Mouse (Mus musculus) liver, embryonic 15.5 days (tissue): Measurements from ENCODE around the gene Psmd5. TPM values are rescaled to one million over a fixed set of nuclear protein-coding genes. Genes with fewer than 3 reads are reported as not detected.

ENCODE experiments used
- ATAC-seq: fragments of 200-750 bp; cut with Nextera tagmentation; 2 replicates; pipeline ENCODE4 v1.8.0; 2017; ENCODE audit warnings: moderate number of reproducible peaks, mild to moderate bottlenecking, moderate library complexity; ENCODE audit not compliant: insufficient read depth
- H3K27ac ChIP-seq: fragments of 300-500 bp; sonication (generic); replicated peaks from 2 replicates; pipeline ENCODE4 v1.5.1; 2015; ENCODE audit warnings: mild to moderate bottlenecking, inconsistent platforms
- H3K27me3 ChIP-seq: fragments of 300-500 bp; sonication (generic); 2 replicates; pipeline ENCODE4 v1.6.1; 2015; ENCODE audit warnings: mild to moderate bottlenecking, inconsistent platforms
- H3K36me3 ChIP-seq: fragments of 300-500 bp; sonication (generic); replicated peaks from 2 replicates; pipeline ENCODE4 v1.6.1; 2015; ENCODE audit warnings: moderate library complexity, mild to moderate bottlenecking, inconsistent platforms
- H3K4me1 ChIP-seq: fragments of 300-500 bp; sonication (generic); replicated peaks from 2 replicates; pipeline ENCODE4 v1.6.1; 2015; ENCODE audit warnings: inconsistent platforms
- H3K4me2 ChIP-seq: fragments of 300-500 bp; sonication (generic); 2 replicates; pipeline ENCODE4 v1.6.1; 2015; ENCODE audit warnings: moderate library complexity, mild to moderate bottlenecking, inconsistent platforms
- H3K4me3 ChIP-seq: fragments of 300-500 bp; sonication (generic); replicated peaks from 2 replicates; pipeline ENCODE4 v1.5.1; 2015; ENCODE audit warnings: mild to moderate bottlenecking, inconsistent platforms
- H3K9ac ChIP-seq: fragments of 300-500 bp; sonication (generic); 2 replicates; pipeline ENCODE4 v1.6.1; 2015; ENCODE audit warnings: moderate library complexity, mild to moderate bottlenecking, inconsistent platforms
- H3K9me3 ChIP-seq: fragments of 300-500 bp; sonication (generic); replicated peaks from 2 replicates; pipeline ENCODE4 v1.6.1; 2016; ENCODE audit warnings: inconsistent platforms
- WGBS: fragments of 180-500 bp; shearing (Covaris S2); methylation state at CpG from one replicate; pipeline ENCODE4 v1.1.7; 2015; ENCODE audit warnings: mixed read lengths; ENCODE audit not compliant: insufficient replicate concordance; 5-methylcytosine and 5-hydroxymethylcytosine counted together
- polyA plus RNA-seq: library from polyadenylated mRNA; unstranded; fragments of >200 nt; fragmentation: Nextera tagmentation; extraction: Ambion mirVana; gene quantifications from 2 replicates; pipeline ENCODE4 v1.2.1, GENCODE M21; 2015

Gene Psmd5
- polyA plus RNA-seq, 1 experiment from 2014 or later: 71.5 TPM

GRCm38 (mm10) chr2:34906861-34907604, 32.3 kb upstream of the Psmd5 start:
- no peaks in the 10 kb centered on the region for H3K27me3 ChIP-seq
- 0 out of 2 replicates have a peak overlapping the region, but pooled peaks have one; percentile 38 for H3K27ac ChIP-seq
- H3K4me1 ChIP-seq: peaks cover 49% of the 10 kb centered on the region
- no peak overlapping the region for H3K4me3 ChIP-seq
- peaks cover 33% of the 10 kb centered on the region for H3K36me3 ChIP-seq
- no peak for ATAC-seq
- peak overlapping the region; percentile 23 for H3K4me2 ChIP-seq
- H3K9ac ChIP-seq: no peak overlapping the region
- no peaks in the 10 kb centered on the region for H3K9me3 ChIP-seq
- WGBS: 41% methylated on average over 12 of the region's 12 CpGs

GRCm38 (mm10) chr2:34906426-34906825, 31.7 kb upstream of the Psmd5 start:
- ATAC-seq: no peak
- no peak overlapping the region for H3K9ac ChIP-seq
- H3K36me3 ChIP-seq: peaks cover 36% of the 10 kb centered on the region
- peak overlapping the region; percentile 23 for H3K4me2 ChIP-seq
- H3K4me1 ChIP-seq: peaks cover 49% of the 10 kb centered on the region
- WGBS: 76% methylated on average over 6 of the region's 6 CpGs
- H3K4me3 ChIP-seq: no peak overlapping the region
- no peaks in the 10 kb centered on the region for H3K9me3 ChIP-seq
- H3K27me3 ChIP-seq: no peaks in the 10 kb centered on the region
- 0 out of 2 replicates have a peak overlapping the region, but pooled peaks have one; percentile 38 for H3K27ac ChIP-seq

- H3K9ac ChIP-seq: peak overlapping the region; percentile 55
- no peaks in the 10 kb centered on the region for H3K27me3 ChIP-seq
- peak overlapping the region; percentile 57 for H3K4me3 ChIP-seq
- peak overlapping the region; percentile 91 for H3K4me2 ChIP-seq
- peaks cover 30% of the 10 kb centered on the region for H3K36me3 ChIP-seq
- H3K9me3 ChIP-seq: no peaks in the 10 kb centered on the region
- under 1% methylated on average over 34 of the region's 34 CpGs for WGBS
- H3K27ac ChIP-seq: peak overlapping the region; percentile 86
- peaks cover 49% of the 10 kb centered on the region for H3K4me1 ChIP-seq
- ATAC-seq: peak; percentile 95
Measured at GRCm38 (mm10) chr2:34904849-34905542, 30.2 kb upstream of the Psmd5 start.

- H3K4me3 ChIP-seq: peak overlapping the region; percentile 57; the same call in 1 of the 2 replicates
Measured at GRCm38 (mm10) chr2:34903652-34904405, 29.1 kb upstream of the Psmd5 start.

GRCm38 (mm10) chr2:34903191-34903590, 28.4 kb upstream of the Psmd5 start:
- Histone ChIP-seq H3K9me3 (no peaks in the 10 kb centered on the region), H3K4me2 (no peak overlapping the region), H3K4me1 (peaks cover 49% of the 10 kb centered on the region), H3K36me3 (peaks cover 26% of the 10 kb centered on the region), H3K4me3 (no peak overlapping the region), H3K27ac (no peak overlapping the region), H3K9ac (no peak overlapping the region), H3K27me3 (no peaks in the 10 kb centered on the region)
- ATAC-seq: no peak
- 81% methylated on average over 7 of the region's 7 CpGs for WGBS

More at GRCm38 (mm10) chr2:34903652-34904405, 29.1 kb upstream of the Psmd5 start:
- Histone ChIP-seq H3K27ac (peak overlapping the region; percentile 86), H3K36me3 (peaks cover 26% of the 10 kb centered on the region), H3K4me1 (peaks cover 49% of the 10 kb centered on the region), H3K9me3 (no peaks in the 10 kb centered on the region), H3K27me3 (no peaks in the 10 kb centered on the region), H3K9ac (0 out of 2 replicates have a peak overlapping the region, but pooled peaks have one; percentile 53), H3K4me2 (peak overlapping the region; percentile 91)
- ATAC-seq: no peak
- 71% methylated on average over 4 of the region's 4 CpGs for WGBS

- Histone ChIP-seq H3K9me3 (no peaks in the 10 kb centered on the region), H3K9ac (no peak overlapping the region), H3K27me3 (no peaks in the 10 kb centered on the region), H3K4me1 (peaks cover 52% of the 10 kb centered on the region), H3K36me3 (peaks cover 26% of the 10 kb centered on the region), H3K4me2 (no peak overlapping the region), H3K4me3 (no peak overlapping the region), H3K27ac (no peak overlapping the region)
- no peak for ATAC-seq
- 79% methylated on average over 6 of the region's 6 CpGs for WGBS
Measured at GRCm38 (mm10) chr2:34902731-34903130, 28.0 kb upstream of the Psmd5 start.

- H3K4me2 ChIP-seq: no peak overlapping the region
- H3K36me3 ChIP-seq: peaks cover 34% of the 10 kb centered on the region
- H3K4me1 ChIP-seq: peaks cover 45% of the 10 kb centered on the region
- no peak overlapping the region for H3K4me3 ChIP-seq
- H3K9ac ChIP-seq: no peak overlapping the region
- H3K9me3 ChIP-seq: no peaks in the 10 kb centered on the region
- 84% methylated on average over 4 of the region's 4 CpGs for WGBS
- H3K27me3 ChIP-seq: no peaks in the 10 kb centered on the region
- ATAC-seq: no peak
- H3K27ac ChIP-seq: no peak overlapping the region
Measured at GRCm38 (mm10) chr2:34901726-34902125, 27.0 kb upstream of the Psmd5 start.

- Histone ChIP-seq H3K4me1 (peaks cover 32% of the 10 kb centered on the region), H3K4me2 (no peak overlapping the region), H3K27ac (no peak overlapping the region), H3K9me3 (no peaks in the 10 kb centered on the region), H3K36me3 (peaks cover 35% of the 10 kb centered on the region), H3K27me3 (no peaks in the 10 kb centered on the region), H3K4me3 (no peak overlapping the region), H3K9ac (no peak overlapping the region)
- ATAC-seq: no peak
- WGBS: 60% methylated on average over 1 of the region's 1 CpGs
Measured at GRCm38 (mm10) chr2:34900412-34900811, 25.6 kb upstream of the Psmd5 start.

GRCm38 (mm10) chr2:34899682-34900081, 24.9 kb upstream of the Psmd5 start:
- Histone ChIP-seq H3K9me3 (no peaks in the 10 kb centered on the region), H3K4me1 (peaks cover 27% of the 10 kb centered on the region), H3K9ac (no peak overlapping the region), H3K36me3 (peaks cover 35% of the 10 kb centered on the region), H3K4me2 (no peak overlapping the region), H3K4me3 (no peak overlapping the region), H3K27ac (no peak overlapping the region), H3K27me3 (no peaks in the 10 kb centered on the region)
- no peak for ATAC-seq
- WGBS: 74% methylated on average over 11 of the region's 11 CpGs

GRCm38 (mm10) chr2:34897820-34898219, 23.1 kb upstream of the Psmd5 start:
- H3K9ac ChIP-seq: no peak overlapping the region
- H3K27ac ChIP-seq: no peak overlapping the region
- H3K4me1 ChIP-seq: peaks cover 11% of the 10 kb centered on the region
- 23% methylated on average over 10 of the region's 10 CpGs for WGBS
- peaks cover 30% of the 10 kb centered on the region for H3K36me3 ChIP-seq
- H3K9me3 ChIP-seq: no peaks in the 10 kb centered on the region
- no peak overlapping the region for H3K4me2 ChIP-seq
- H3K27me3 ChIP-seq: no peaks in the 10 kb centered on the region
- no peak overlapping the region for H3K4me3 ChIP-seq
- peak; percentile 32 for ATAC-seq
